Mouse (Mus musculus) ES-Bruce4 (cell line): ENCODE results near the gene Tmem201.

Source experiments
- CTCF ChIP-seq: IDR thresholded peaks from one replicate; pipeline ENCODE4 v1.8.1; 2011; ENCODE audit warnings: low read depth, low read length
- EP300 ChIP-seq: IDR thresholded peaks from 2 replicates; pipeline ENCODE4 v1.6.1; 2011; ENCODE audit warnings: low read depth, low read length; ENCODE audit not compliant: insufficient read depth

- TF ChIP-seq EP300, result no peak
- TF ChIP-seq CTCF, result no peak
Measured at GRCm38 (mm10) chr4:149711485-149711884, 26.4 kb downstream of the Tmem201 start.
